Mouse (Mus musculus) forebrain, postnatal 0 days (tissue): ENCODE results near the gene Smpdl3b. TPM values are rescaled to one million over a fixed set of nuclear protein-coding genes. Genes with fewer than 3 reads are reported as not detected.
"Not testable (repeated sequence)": the region's sequence is repeated elsewhere in the genome, so short reads cannot be mapped to it uniquely, and the experiment has no call there.

Experiments
- ATAC-seq: fragments of 200-750 bp; cut with Nextera tagmentation; 2 replicates; pipeline ENCODE4 v1.8.0; 2017; ENCODE audit warnings: mild to moderate bottlenecking, moderate library complexity
- DNase-seq: peaks from one replicate; pipeline ENCODE4 v3.0.0-alpha.2; 2015
- H3K27ac ChIP-seq: fragments of 300-500 bp; sonication (generic); 2 replicates; pipeline ENCODE4 v1.5.1; 2014; ENCODE audit warnings: low read depth, mild to moderate bottlenecking, antibody characterized with exemption, low read length, moderate library complexity, mixed read lengths
- H3K27me3 ChIP-seq: fragments of 300-500 bp; sonication (generic); 2 replicates; pipeline ENCODE4 v1.6.1; 2014; ENCODE audit warnings: mild to moderate bottlenecking, low read length, mixed read lengths; ENCODE audit not compliant: insufficient read depth
- H3K36me3 ChIP-seq: fragments of 300-500 bp; sonication (generic); 2 replicates; pipeline ENCODE4 v1.6.1; 2014; ENCODE audit warnings: mild to moderate bottlenecking, moderate library complexity; ENCODE audit not compliant: insufficient read depth
- H3K4me1 ChIP-seq: fragments of 300-500 bp; sonication (generic); 2 replicates; pipeline ENCODE4 v1.6.1; 2014; ENCODE audit warnings: antibody characterized with exemption; ENCODE audit not compliant: insufficient read depth
- H3K4me2 ChIP-seq: fragments of 300-500 bp; sonication (generic); 2 replicates; pipeline ENCODE4 v1.6.1; 2014; ENCODE audit warnings: low read depth, mild to moderate bottlenecking, moderate library complexity
- H3K4me3 ChIP-seq: fragments of 300-500 bp; sonication (generic); 2 replicates; pipeline ENCODE4 v1.5.1; 2014; ENCODE audit warnings: low read depth, low read length, mixed read lengths
- H3K9ac ChIP-seq: fragments of 300-500 bp; sonication (generic); 2 replicates; pipeline ENCODE4 v1.6.1; 2014; ENCODE audit warnings: mild to moderate bottlenecking
- H3K9me3 ChIP-seq: fragments of 300-500 bp; sonication (generic); 2 replicates; pipeline ENCODE4 v1.6.1; 2016; ENCODE audit warnings: low read length
- CTCF ChIP-seq: sonication (generic); IDR thresholded peaks from 2 replicates; pipeline ENCODE4 v1.5.1; 2016; ENCODE audit warnings: antibody characterized with exemption, control low read depth, low read depth
- WGBS: fragments of 180-500 bp; shearing (Covaris S2); extraction: QIAGEN DNeasy Blood & Tissue Kit; methylation state at CpG from one replicate; pipeline ENCODE4 v1.1.7; 2014; 5-methylcytosine and 5-hydroxymethylcytosine counted together
- polyA plus RNA-seq: library from polyadenylated mRNA; unstranded; fragments of >200 nt; fragmentation: Nextera tagmentation; extraction: Ambion mirVana; gene quantifications from 2 replicates; pipeline ENCODE4 v1.2.1, GENCODE M21; 2015
- total RNA-seq: library from RNA; depleted of rRNA; stranded (reverse); fragments of >200 nt; gene quantifications from 2 replicates; pipeline ENCODE4 v1.2.3, GENCODE M21; 2014

Gene Smpdl3b
- total and polyA plus RNA-seq, 2 experiments from 2014 or later, result 0.57 to 1.1 TPM

- no peak overlapping the region for H3K9ac ChIP-seq
- no peak overlapping the region for H3K4me2 ChIP-seq
- 92% methylated on average over 4 of the region's 4 CpGs for WGBS
- H3K36me3 ChIP-seq, result peaks cover 30% of the 10 kb centered on the region
- no peaks in the 10 kb centered on the region for H3K4me1 ChIP-seq
- no peak for TF ChIP-seq CTCF
- DNase-seq (no peak), ATAC-seq (no peak)
- no peak overlapping the region for H3K27ac ChIP-seq
- H3K9me3 ChIP-seq, result no peaks in the 10 kb centered on the region
- H3K27me3 ChIP-seq, result no peaks in the 10 kb centered on the region
- no peak overlapping the region for H3K4me3 ChIP-seq
These were observed 23.2 kb upstream of the Smpdl3b start for GRCm38 (mm10) chr4:132780288-132780687.

- DNase-seq (no peak), ATAC-seq (no peak)
- 97% methylated on average over 6 of the region's 6 CpGs for WGBS
- no peak for TF ChIP-seq CTCF
- Histone ChIP-seq H3K9me3 (no peaks in the 10 kb centered on the region), H3K27me3 (no peaks in the 10 kb centered on the region), H3K4me1 (no peaks in the 10 kb centered on the region), H3K9ac (no peak overlapping the region), H3K27ac (no peak overlapping the region), H3K36me3 (peaks cover 42% of the 10 kb centered on the region), H3K4me3 (no peak overlapping the region), H3K4me2 (no peak overlapping the region)
These were observed 21.6 kb upstream of the Smpdl3b start for GRCm38 (mm10) chr4:132778562-132779201.

- H3K4me1 ChIP-seq, result no peaks in the 10 kb centered on the region
- no peaks in the 10 kb centered on the region for H3K27me3 ChIP-seq
- H3K4me2 ChIP-seq, result no peak overlapping the region
- no peak overlapping the region for H3K9ac ChIP-seq
- H3K36me3 ChIP-seq, result peaks cover 45% of the 10 kb centered on the region
- no peak overlapping the region for H3K27ac ChIP-seq
- peak; percentile 72 for TF ChIP-seq CTCF
- WGBS, result 90% methylated on average over 5 of the region's 5 CpGs
- ATAC-seq (0 out of 2 replicates have a peak, but pooled peaks have one; percentile 20), DNase-seq (peak; percentile 50)
- no peak overlapping the region for H3K4me3 ChIP-seq
- H3K9me3 ChIP-seq, result no peaks in the 10 kb centered on the region
These were observed 19.7 kb upstream of the Smpdl3b start for GRCm38 (mm10) chr4:132776764-132777163.

- Histone ChIP-seq H3K9me3 (no peaks in the 10 kb centered on the region), H3K4me3 (no peak overlapping the region), H3K27me3 (no peaks in the 10 kb centered on the region), H3K36me3 (peaks cover 45% of the 10 kb centered on the region), H3K4me2 (no peak overlapping the region), H3K4me1 (no peaks in the 10 kb centered on the region), H3K27ac (no peak overlapping the region), H3K9ac (no peak overlapping the region)
- TF ChIP-seq CTCF, result no peak
- DNase-seq, result no peak
- no peak for ATAC-seq
- WGBS, result 85% methylated on average over 3 of the region's 3 CpGs
These were observed 17.9 kb upstream of the Smpdl3b start for GRCm38 (mm10) chr4:132774905-132775304.

- Histone ChIP-seq H3K4me1 (peaks cover 5% of the 10 kb centered on the region; the same call in 1 of the 2 replicates), H3K4me2 (no peak overlapping the region), H3K4me3 (no peak overlapping the region), H3K36me3 (peaks cover 30% of the 10 kb centered on the region), H3K27me3 (no peaks in the 10 kb centered on the region), H3K27ac (no peak overlapping the region), H3K9ac (no peak overlapping the region), H3K9me3 (no peaks in the 10 kb centered on the region)
- ATAC-seq (no peak), DNase-seq (no peak)
- WGBS, result 92% methylated on average over 9 of the region's 9 CpGs
- TF ChIP-seq CTCF, result no peak
These were observed 14.7 kb upstream of the Smpdl3b start for GRCm38 (mm10) chr4:132771776-132772175.

GRCm38 (mm10) chr4:132767914-132768876 is 11.1 kb upstream of the Smpdl3b start, which contains the start of gene Rpa2:
TSS of gene Rpa2 (plus strand) at chr4:132768332.
- H3K4me1 ChIP-seq, result peaks cover 5% of the 10 kb centered on the region; the same call in 1 of the 2 replicates
- peak within 1 kb of the TSS; percentile 54 for H3K9ac ChIP-seq
- H3K4me3 ChIP-seq, result peak within 1 kb of the TSS; percentile 71
- peak; percentile 99 for DNase-seq
- no peaks in the 10 kb centered on the region for H3K27me3 ChIP-seq
- H3K27ac ChIP-seq, result no peak within 1 kb of the TSS; the same call in 1 of the 2 replicates
- H3K9me3 ChIP-seq, result no peaks in the 10 kb centered on the region
- WGBS, result under 1% methylated on average over 70 of the region's 71 CpGs
- TF ChIP-seq CTCF, result peak; percentile 20; the same call in 1 of the 2 replicates
- ATAC-seq, result peak; percentile 99
- H3K36me3 ChIP-seq, result no peaks in the 10 kb centered on the region
- H3K4me2 ChIP-seq, result peak within 1 kb of the TSS; percentile 88

- not testable (repeated sequence) for H3K9me3 ChIP-seq, DNase-seq
- 92% methylated on average over 3 of the region's 3 CpGs for WGBS
These were observed 6.1 kb upstream of the Smpdl3b start for GRCm38 (mm10) chr4:132763125-132763524.

More at GRCm38 (mm10) chr4:132763125-132763524, 6.1 kb upstream of the Smpdl3b start:
- not testable (repeated sequence) for H3K36me3 ChIP-seq, H3K27ac ChIP-seq, H3K9ac ChIP-seq, H3K4me2 ChIP-seq, H3K27me3 ChIP-seq, H3K4me3 ChIP-seq, H3K4me1 ChIP-seq, ATAC-seq
